Mouse (Mus musculus): ENCODE measurements at regions not wholly inside any gene's neighbourhood (a gene's known extent, or its start where the extent isn't known, plus 50 kb on each side); places are given as distances from the start of the nearest gene placed in this dataset.

- DNase-seq (ENCODE audit: low spot score in 2 of 2) = no peak
These were observed 462.2 kb downstream of the Pik3r1 start for GRCm38 (mm10) chr13:101305695-101306413.

GRCm38 (mm10) chr13:101305063-101305462 is 463.0 kb downstream of the Pik3r1 start:
- DNase-seq (ENCODE audit: low spot score in 2 of 2) = no peak

GRCm38 (mm10) chr13:101301361-101301760 is 466.7 kb downstream of the Pik3r1 start:
- DNase-seq (ENCODE audit: low spot score in 2 of 2) = no peak

GRCm38 (mm10) chr13:101289407-101289806 is 456.2 kb upstream of the Slc30a5 start:
- DNase-seq (ENCODE audit: low spot score in 2 of 2) = no peak

- DNase-seq (ENCODE audit: low spot score in 2 of 2) = no peak
These were observed 453.9 kb upstream of the Slc30a5 start for GRCm38 (mm10) chr13:101287131-101287530.

GRCm38 (mm10) chr13:101286029-101286917 is 453.0 kb upstream of the Slc30a5 start:
- no peak for DNase-seq (ENCODE audit: low spot score in 2 of 2)

- DNase-seq (ENCODE audit: low spot score in 2 of 2) = no peak
These were observed 444.9 kb upstream of the Slc30a5 start for GRCm38 (mm10) chr13:101278127-101278526.

- DNase-seq (ENCODE audit: low spot score in 2 of 2) = no peak
These were observed 443.5 kb upstream of the Slc30a5 start for GRCm38 (mm10) chr13:101276766-101277165.

- DNase-seq (ENCODE audit: low spot score in 2 of 2) = no peak
These were observed 441.4 kb upstream of the Slc30a5 start for GRCm38 (mm10) chr13:101274470-101275141.

GRCm38 (mm10) chr13:101273321-101273720 is 440.1 kb upstream of the Slc30a5 start:
- DNase-seq (ENCODE audit: low spot score in 2 of 2) = no peak

- no peak for DNase-seq (ENCODE audit: low spot score in 2 of 2)
These were observed 420.7 kb upstream of the Slc30a5 start for GRCm38 (mm10) chr13:101253698-101254468.

GRCm38 (mm10) chr13:101249369-101249768 is 416.1 kb upstream of the Slc30a5 start:
- DNase-seq (ENCODE audit: low spot score in 2 of 2) = no peak

GRCm38 (mm10) chr13:101244326-101244725 is 411.1 kb upstream of the Slc30a5 start:
- DNase-seq (ENCODE audit: low spot score in 2 of 2) = no peak

- DNase-seq (ENCODE audit: low spot score in 2 of 2) = no peak
These were observed 405.6 kb upstream of the Slc30a5 start for GRCm38 (mm10) chr13:101238860-101239259.

GRCm38 (mm10) chr13:101237035-101237434 is 403.8 kb upstream of the Slc30a5 start:
- DNase-seq (ENCODE audit: low spot score in 2 of 2) = no peak

- DNase-seq (ENCODE audit: low spot score in 2 of 2) = no peak
These were observed 402.6 kb upstream of the Slc30a5 start for GRCm38 (mm10) chr13:101235846-101236245.

- no peak for DNase-seq (ENCODE audit: low spot score in 2 of 2)
These were observed 401.9 kb upstream of the Slc30a5 start for GRCm38 (mm10) chr13:101235110-101235509.

GRCm38 (mm10) chr13:101234550-101234949 is 401.3 kb upstream of the Slc30a5 start:
- no peak for DNase-seq (ENCODE audit: low spot score in 2 of 2)

GRCm38 (mm10) chr13:101233843-101234281 is 400.6 kb upstream of the Slc30a5 start:
- DNase-seq (ENCODE audit: low spot score in 2 of 2) = no peak

GRCm38 (mm10) chr13:101233181-101233842 is 400.1 kb upstream of the Slc30a5 start:
- DNase-seq (ENCODE audit: low spot score in 2 of 2) = no peak
